Mouse (Mus musculus): ENCODE results near the gene Atxn1.

The Atxn1 gene

GRCm38 (mm10) chr13:45964853-45965593, at the start of gene Atxn1:
Gene Atxn1, minus strand, starts transcription at chr13:45965008.
- DNase-seq, result peak; percentile 78 to 79

GRCm38 (mm10) chr13:46011232-46011631, 46.4 kb upstream of the Atxn1 start:
- no peak for DNase-seq

- no peak for DNase-seq
Observed at GRCm38 (mm10) chr13:46010075-46010474, 45.3 kb upstream of the Atxn1 start.

- peak in 1 of 2 experiments; percentile 36 for DNase-seq
Observed at GRCm38 (mm10) chr13:46008831-46009666, 44.2 kb upstream of the Atxn1 start.

GRCm38 (mm10) chr13:46006211-46007102, 41.6 kb upstream of the Atxn1 start:
- peak; percentile 63 to 69 for DNase-seq

- DNase-seq, result no peak
Observed at GRCm38 (mm10) chr13:46005656-46006055, 40.8 kb upstream of the Atxn1 start.

- DNase-seq, result no peak
Observed at GRCm38 (mm10) chr13:46001356-46001755, 36.5 kb upstream of the Atxn1 start.

GRCm38 (mm10) chr13:45992953-45993352, 28.1 kb upstream of the Atxn1 start:
- no peak for DNase-seq

GRCm38 (mm10) chr13:45990486-45990885, 25.7 kb upstream of the Atxn1 start:
- DNase-seq, result no peak

- no peak for DNase-seq
Observed at GRCm38 (mm10) chr13:45979246-45979645, 14.4 kb upstream of the Atxn1 start.

- peak; percentile 71 to 75 for DNase-seq
Observed at GRCm38 (mm10) chr13:45976894-45977293, 12.1 kb upstream of the Atxn1 start.

GRCm38 (mm10) chr13:45974651-45975050, 9.8 kb upstream of the Atxn1 start:
- DNase-seq, result no peak

- no peak for DNase-seq
Observed at GRCm38 (mm10) chr13:45973972-45974490, 9.2 kb upstream of the Atxn1 start.

GRCm38 (mm10) chr13:45970920-45971536, 6.2 kb upstream of the Atxn1 start:
- no peak for DNase-seq

GRCm38 (mm10) chr13:45968206-45968605, 3.4 kb upstream of the Atxn1 start:
- no peak for DNase-seq

- no peak for DNase-seq
Observed at GRCm38 (mm10) chr13:45967371-45967770, 2.6 kb upstream of the Atxn1 start.

GRCm38 (mm10) chr13:45966586-45966985, 1.8 kb upstream of the Atxn1 start:
- DNase-seq, result peak; percentile 19 to 53

GRCm38 (mm10) chr13:45965594-45966432, 1.0 kb upstream of the Atxn1 start:
- DNase-seq, result peak; percentile 38 to 50

GRCm38 (mm10) chr13:45964331-45964852, 416 bp downstream of the Atxn1 start:
- DNase-seq, result peak; percentile 73 to 78

GRCm38 (mm10) chr13:45963497-45964330, 1.1 kb downstream of the Atxn1 start:
- DNase-seq, result peak; percentile 80 to 87

Data from cerebellum, postnatal 14 days (tissue).